Mouse (Mus musculus) left cerebral cortex, postnatal 36 days (tissue): ENCODE data around the gene Esp1. TPM values are rescaled to one million over a fixed set of nuclear protein-coding genes. Genes with fewer than 3 reads are reported as not detected.
"Not testable (repeated sequence)": the region's sequence is repeated elsewhere in the genome, so short reads cannot be mapped to it uniquely, and the experiment has no call there.

ENCODE experiments used
- DNase-seq, 2 experiments: peaks; one replicate each; pipeline ENCODE4 v3.0.0; 2021 to 2022; ENCODE audit warnings: low spot score in 2 of 2, mixed read lengths in 1 of 2
- intact Hi-C: fragments of 180-260 bp; cut with DNase I; formaldehyde crosslinking; loops from one replicate; pipeline ENCODE4 v1.15.1; 2025
- total RNA-seq, 2 experiments: library from RNA; stranded (reverse); gene quantifications; 2 replicates each; pipeline ENCODE4 v1.2.3; 2021

Gene Esp1
- not detected for total RNA-seq

DNA sequence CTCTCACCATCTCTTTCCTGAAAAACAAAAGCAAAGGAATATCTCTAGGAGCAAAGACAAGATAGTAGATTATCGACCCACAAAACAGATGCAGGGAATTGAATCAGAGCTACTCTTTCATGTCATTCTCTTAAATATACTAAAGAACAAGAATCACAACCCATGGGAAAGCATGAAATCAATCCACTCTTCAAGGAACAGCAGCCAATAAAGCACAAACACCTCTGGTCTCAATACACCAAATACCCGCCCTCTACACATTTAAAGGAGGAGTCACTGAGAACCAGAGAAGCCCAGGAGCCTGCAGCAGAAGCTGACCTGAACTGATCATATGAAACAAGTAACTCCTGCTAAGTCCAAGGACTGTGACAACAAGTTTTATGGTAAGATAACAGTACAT, at the start of gene Esp1:
TSS of gene Esp1 (plus strand) at position 301 of the 400 bp plus-strand sequence.
- no peak for DNase-seq
- intact Hi-C loops, result no loop called here

DNA sequence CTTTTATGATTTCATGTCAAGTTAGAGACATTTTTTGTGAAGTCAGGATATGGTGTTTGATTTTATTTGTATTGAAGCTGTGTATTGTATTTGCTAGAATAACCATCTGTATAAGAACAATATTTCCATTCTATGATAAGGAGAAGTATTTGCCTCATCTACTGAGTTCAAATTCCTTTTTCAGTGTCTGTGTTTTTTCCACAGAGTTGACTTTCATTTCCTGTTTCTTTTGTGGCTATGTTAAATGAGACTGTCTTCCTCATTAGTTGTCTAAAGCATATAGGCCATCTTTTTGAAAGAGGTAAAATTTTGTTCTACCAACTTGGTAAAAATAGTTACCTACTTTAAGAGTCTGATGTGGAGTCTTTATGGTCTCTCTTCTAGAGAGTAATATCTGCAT, 10.6 kb upstream of the Esp1 start:
- no peak for DNase-seq
- intact Hi-C loops, result no loop called here

DNA sequence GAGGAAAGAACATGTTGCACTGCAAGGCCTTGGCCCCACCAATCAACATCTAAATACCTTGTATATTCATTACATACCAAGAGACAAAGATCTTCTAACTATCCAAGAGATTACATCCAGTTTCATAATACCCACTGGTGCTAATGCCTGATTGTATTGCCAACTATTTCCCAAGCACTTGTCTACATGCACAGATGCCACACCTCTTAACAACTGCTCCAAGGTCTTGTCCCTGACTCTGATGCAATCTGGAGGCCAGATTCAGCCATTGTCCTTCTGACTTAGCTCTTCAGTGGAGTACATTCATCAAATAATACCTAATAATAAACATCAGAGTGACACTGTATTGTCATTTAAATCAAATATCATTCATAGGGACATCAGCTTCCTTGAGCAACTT, 9.9 kb upstream of the Esp1 start:
- intact Hi-C loops, result not testable (repeated sequence)

DNA sequence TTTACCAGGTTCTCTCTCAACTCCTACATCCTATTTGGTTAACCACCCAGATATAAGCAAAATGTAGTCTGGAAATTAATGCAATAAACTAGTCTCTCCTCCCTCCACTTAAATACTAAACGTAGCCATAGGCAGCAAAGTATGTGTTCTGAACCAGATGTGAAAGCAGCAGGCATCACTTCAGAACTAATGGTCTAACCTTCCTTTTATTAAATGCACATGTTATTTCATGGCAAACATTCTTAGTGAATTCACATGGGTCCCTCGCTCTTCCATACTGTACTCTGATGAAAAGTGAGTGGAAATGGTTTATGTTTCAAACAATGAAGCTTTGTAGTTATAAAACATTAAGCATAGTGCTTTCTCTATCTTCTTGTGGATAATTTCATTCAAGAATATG, 4.4 kb downstream of the Esp1 start:
- no peak for DNase-seq
- intact Hi-C loops, result no loop called here

More for the DNA sequence above, 9.9 kb upstream of the Esp1 start:
- not testable (repeated sequence) for DNase-seq

DNA sequence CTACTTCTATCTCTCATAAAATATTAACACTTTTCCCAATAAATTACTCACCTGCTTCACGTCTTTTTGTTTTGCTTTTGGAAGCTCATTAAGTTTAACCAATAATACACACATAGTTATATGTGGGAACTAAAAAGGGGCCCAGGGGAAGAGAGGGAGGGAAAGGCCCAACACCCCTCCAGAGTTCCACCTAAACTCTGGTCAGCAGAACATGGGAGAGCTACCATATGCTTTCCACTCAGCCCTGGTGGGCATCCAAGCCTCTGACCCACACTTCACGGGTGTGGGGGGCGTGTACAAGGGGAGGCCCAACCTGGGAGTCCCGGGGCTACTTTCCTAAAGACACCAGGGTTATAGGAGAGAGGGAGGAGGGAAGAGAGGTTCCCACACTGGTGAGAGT, 4.8 kb downstream of the Esp1 start:
- intact Hi-C loops, result no loop called here
- DNase-seq, result no peak

DNA sequence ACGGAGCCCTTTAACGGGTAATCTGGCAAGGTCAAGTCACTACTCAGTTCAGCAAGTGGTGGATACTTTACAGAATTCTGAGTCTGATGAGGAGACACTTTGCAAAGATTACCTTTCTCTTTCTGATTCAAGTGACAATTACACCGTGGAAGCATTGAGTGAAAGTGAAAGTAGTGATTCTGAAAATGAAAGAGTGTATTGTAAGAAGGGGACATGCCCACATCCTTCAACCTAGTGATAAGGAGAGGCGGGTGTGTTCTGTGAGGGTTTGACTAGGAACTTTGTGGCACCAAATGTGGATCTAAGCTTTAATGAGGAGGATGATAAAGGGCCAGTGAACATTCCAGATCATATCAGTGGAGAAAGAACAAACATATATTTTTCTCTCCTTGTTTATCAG, 36.7 kb downstream of the Esp1 start:
- no peak for DNase-seq
- intact Hi-C loops, result no loop called here

DNA sequence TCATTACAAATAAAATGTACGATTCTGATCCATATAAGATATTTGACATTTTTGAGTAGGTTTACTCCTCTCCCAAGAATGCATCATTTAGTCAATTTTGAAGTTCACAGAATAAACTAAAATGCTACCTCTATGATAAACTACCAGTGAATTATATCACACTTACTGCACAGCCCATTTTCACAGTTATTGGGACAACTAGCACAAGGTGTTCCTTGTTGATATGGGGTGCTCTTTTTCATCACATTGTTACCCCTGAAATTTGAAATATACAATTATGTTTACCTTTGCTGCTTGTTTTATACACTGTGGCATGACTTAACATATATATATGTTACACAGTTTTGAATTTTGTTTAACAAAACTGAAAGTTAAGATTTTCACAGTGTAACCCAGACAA, 40.2 kb downstream of the Esp1 start:
- no peak for DNase-seq
- intact Hi-C loops, result no loop called here

Other genes starting within 250 kb of the Esp1 start
- not detected for gene Esp8, start 207.1 kb upstream of the Esp1 start, total RNA-seq
- not detected for gene Esp6, start 165.6 kb upstream of the Esp1 start, total RNA-seq
- gene Esp4, start 128.5 kb upstream of the Esp1 start, total RNA-seq, result not detected
- not detected for gene Esp3, start 95.0 kb upstream of the Esp1 start, total RNA-seq
- not detected for gene Crisp2, start 79.9 kb downstream of the Esp1 start, total RNA-seq
- not detected for gene Rhag, start 84.0 kb downstream of the Esp1 start, total RNA-seq
- not detected for gene 9130008F23Rik, start 153.4 kb downstream of the Esp1 start, total RNA-seq
- gene Glyatl3, start 187.2 kb downstream of the Esp1 start, total RNA-seq, result not detected
- gene Mut, start 207.6 kb downstream of the Esp1 start, total RNA-seq, result 10 to 100 TPM; 34.0 to 44.5 TPM
- gene Cenpq, start 207.9 kb downstream of the Esp1 start, total RNA-seq, result 1 to 10 TPM; 3.7 to 4.9 TPM